Mouse (Mus musculus) E14TG2a.4 (cell line): Measurements from ENCODE around the gene Wrap53.

Source experiments
- CTCF ChIP-seq: conservative IDR thresholded peaks from 2 replicates; pipeline ENCODE4 v1.5.1; 2014; ENCODE audit warnings: low read length
- NANOG ChIP-seq: IDR thresholded peaks from 2 replicates; pipeline ENCODE4 v1.6.1; 2014; ENCODE audit warnings: borderline replicate concordance, low read length, mixed read lengths

GRCm38 (mm10) chr11:69581814-69582213 is 1.8 kb upstream of the Wrap53 start:
- no peak for TF ChIP-seq CTCF
- TF ChIP-seq NANOG = peak; percentile 89
